ENCODE assay signal across 21 mouse cellular contexts in the genomic region with DNA sequence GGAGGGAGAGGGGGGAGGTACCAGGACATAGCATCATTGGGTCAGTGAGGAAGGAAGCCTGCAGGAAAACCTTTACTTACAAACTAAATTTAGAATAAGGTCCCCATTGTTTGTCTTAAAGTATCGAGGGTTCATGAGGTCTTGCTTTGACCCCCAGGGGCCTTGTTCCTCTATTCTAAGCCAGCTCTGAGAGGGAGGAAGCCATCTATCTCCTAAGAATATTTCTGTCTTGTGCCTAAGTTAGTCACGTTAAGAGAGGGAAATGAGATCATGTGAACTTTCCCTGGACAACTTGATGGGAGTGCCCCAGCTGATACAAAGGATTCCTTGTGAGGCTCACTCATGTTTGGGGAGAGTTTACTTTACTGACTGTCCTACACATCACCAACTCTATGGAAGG.
DNase-seq lines count a peak whose midpoint lies in the region; ATAC-seq and TF ChIP-seq lines count a peak whose summit lies in the region.
"Had no signal": no experiment of that assay in that cellular context is flagged by ENCODE, and none has a peak within 500 bp of the region (broad histone marks: within the 10 kb centered on the region; RNA-seq: fewer than 3 reads in every experiment).

No protein-coding gene starts in this region.

- H3K9me3 ChIP-seq in heart, embryonic 11.5 days (replicated peaks; ENCODE audit: control insufficient read depth, low read length): no peaks in the 10 kb centered on the region
- H3K9me3 ChIP-seq in lung, embryonic 14.5 days (ENCODE audit: low read depth, low read length): no peaks in the 10 kb centered on the region
- no peaks in the 10 kb centered on the region for H3K9me3 ChIP-seq in heart, embryonic 16.5 days (replicated peaks; ENCODE audit: control insufficient read depth, low read length)
- no peaks in the 10 kb centered on the region for H3K9me3 ChIP-seq in forebrain, embryonic 15.5 days
- H3K9me3 ChIP-seq: embryonic facial prominence, embryonic 15.5 days; forebrain, embryonic 13.5 days; G1E; limb, embryonic 10.5 days; neural tube, embryonic 12.5 days; stomach, embryonic 15.5 days had no signal

- WGBS in heart, embryonic 11.5 days (ENCODE audit: insufficient replicate concordance): 19% methylated on average over 2 of the region's 2 CpGs
- WGBS in lung, embryonic 14.5 days: 13% methylated on average over 2 of the region's 2 CpGs
- 36% methylated on average over 2 of the region's 2 CpGs for WGBS in lung, adult 2 months
- WGBS in heart, embryonic 16.5 days: 28% methylated on average over 2 of the region's 2 CpGs
- 67% methylated on average over 2 of the region's 2 CpGs for WGBS in forebrain, embryonic 15.5 days

- H3K27ac ChIP-seq in heart, embryonic 11.5 days (ENCODE audit: low read depth, low read length): no peak overlapping the region
- no peak overlapping the region for H3K27ac ChIP-seq in lung, embryonic 14.5 days (ENCODE audit: low read depth)
- peak overlapping the region; percentile 62 for H3K27ac ChIP-seq in heart, embryonic 16.5 days (ENCODE audit: low read length)
- H3K27ac ChIP-seq in forebrain, embryonic 15.5 days (replicated peaks): no peak overlapping the region
- H3K27ac ChIP-seq: embryonic facial prominence, embryonic 15.5 days; forebrain, embryonic 13.5 days; hindbrain, embryonic 14.5 days; limb, embryonic 10.5 days; neural tube, embryonic 12.5 days; stomach, embryonic 15.5 days had no signal

- H3K36me3 ChIP-seq in heart, embryonic 11.5 days (ENCODE audit: control insufficient read depth, insufficient read depth, low read length): no peaks in the 10 kb centered on the region
- no peaks in the 10 kb centered on the region for H3K36me3 ChIP-seq in lung, embryonic 14.5 days (ENCODE audit: insufficient read depth)
- no peaks in the 10 kb centered on the region for H3K36me3 ChIP-seq in heart, embryonic 16.5 days (ENCODE audit: control insufficient read depth, insufficient read depth)
- H3K36me3 ChIP-seq in forebrain, embryonic 15.5 days: no peaks in the 10 kb centered on the region
- H3K36me3 ChIP-seq: embryonic facial prominence, embryonic 15.5 days; G1E; limb, embryonic 10.5 days; neural tube, embryonic 12.5 days; stomach, embryonic 15.5 days had no signal

- TF ChIP-seq POLR2A in lung, adult 2 months (IDR thresholded peaks at IDR 0.05; ENCODE audit: borderline replicate concordance, extremely low read depth, low read depth, low read length): no peak

- no peak overlapping the region for H3K4me3 ChIP-seq in heart, embryonic 11.5 days (ENCODE audit: low read depth, low read length)
- no peak overlapping the region for H3K4me3 ChIP-seq in lung, embryonic 14.5 days (ENCODE audit: low read depth, low read length)
- H3K4me3 ChIP-seq in lung, adult 2 months (replicated peaks; ENCODE audit: extremely low read depth, low read depth, low read length): no peak overlapping the region
- H3K4me3 ChIP-seq in heart, embryonic 16.5 days (ENCODE audit: low read length): no peak overlapping the region
- H3K4me3 ChIP-seq in forebrain, embryonic 15.5 days: no peak overlapping the region
- H3K4me3 ChIP-seq: embryonic facial prominence, embryonic 15.5 days; forebrain, embryonic 13.5 days; limb, embryonic 10.5 days; neural tube, embryonic 12.5 days; stomach, embryonic 15.5 days had no signal

- TF ChIP-seq CTCF in lung, embryonic 14.5 days (IDR thresholded peaks at IDR 0.05; ENCODE audit: low read depth): no peak
- no peak for TF ChIP-seq CTCF in lung, adult 2 months (IDR thresholded peaks at IDR 0.05; ENCODE audit: insufficient read depth, low read length)

- no peak overlapping the region for H3K4me2 ChIP-seq in heart, embryonic 11.5 days
- H3K4me2 ChIP-seq in lung, embryonic 14.5 days: no peak overlapping the region
- H3K4me2 ChIP-seq in heart, embryonic 16.5 days (ENCODE audit: low read depth, low read length): no peak overlapping the region
- H3K4me2 ChIP-seq in forebrain, embryonic 15.5 days (replicated peaks): no peak overlapping the region
- H3K4me2 ChIP-seq: embryonic facial prominence, embryonic 15.5 days; forebrain, embryonic 13.5 days; hindbrain, embryonic 14.5 days; neural tube, embryonic 12.5 days; stomach, embryonic 15.5 days had no signal

- DNase-seq in heart, adult 11 months: peak; percentile 98
- DNase-seq in lung, embryonic 14.5 days: peak; percentile 54
- DNase-seq in lung, adult 2 months: no peak
- DNase-seq in kidney, postnatal 36 days: peak; percentile 45 to 79
- no peak for DNase-seq in frontal cortex, postnatal 25 days (ENCODE audit: low spot score in 2 of 2)
- DNase-seq: cerebellum, adult 11 months; cerebellum, postnatal 36 days; gastrocnemius, postnatal 25 days; layer of hippocampus, postnatal 36 days; midbrain, embryonic 14.5 days; thymus, postnatal 36 days had no signal

- no peak for ATAC-seq in heart, embryonic 11.5 days (replicated peaks; ENCODE audit: insufficient number of reproducible peaks, low FRiP score, low TSS enrichment)
- 0 out of 2 replicates have a peak, but pooled peaks have one; percentile 24 for ATAC-seq in lung, embryonic 14.5 days (ENCODE audit: insufficient read depth)
- peak; percentile 81 for ATAC-seq in heart, embryonic 16.5 days (replicated peaks; ENCODE audit: extremely low read depth, insufficient read depth, low FRiP score)
- ATAC-seq in forebrain, embryonic 15.5 days (replicated peaks): no peak
- ATAC-seq: forebrain, embryonic 13.5 days had no signal

- no peak overlapping the region for H3K9ac ChIP-seq in heart, embryonic 11.5 days (ENCODE audit: low read depth, low read length)
- no peak overlapping the region for H3K9ac ChIP-seq in lung, embryonic 14.5 days
- H3K9ac ChIP-seq in heart, embryonic 16.5 days (ENCODE audit: low read length): no peak overlapping the region
- H3K9ac ChIP-seq in forebrain, embryonic 15.5 days (replicated peaks): no peak overlapping the region
- H3K9ac ChIP-seq: embryonic facial prominence, embryonic 15.5 days; forebrain, embryonic 13.5 days; hindbrain, embryonic 14.5 days; neural tube, embryonic 12.5 days; stomach, embryonic 15.5 days had no signal

- H3K4me1 ChIP-seq in heart, embryonic 11.5 days (ENCODE audit: control insufficient read depth, insufficient read depth, low read length): peaks cover 6% of the 10 kb centered on the region; the same call in 1 of the 2 replicates
- 0 out of 2 replicates have a peak, but pooled peaks cover 8% of the 10 kb centered on the region for H3K4me1 ChIP-seq in lung, embryonic 14.5 days (ENCODE audit: insufficient read depth)
- H3K4me1 ChIP-seq in lung, adult 2 months (ENCODE audit: control insufficient read depth, insufficient read depth, low read length): peaks cover 4% of the 10 kb centered on the region; the same call in 1 of the 2 replicates
- peaks cover 12% of the 10 kb centered on the region; the same call in 1 of the 2 replicates for H3K4me1 ChIP-seq in heart, embryonic 16.5 days (ENCODE audit: control insufficient read depth, insufficient read depth, low read length)
- H3K4me1 ChIP-seq in forebrain, embryonic 15.5 days: peaks cover 27% of the 10 kb centered on the region

- no peaks in the 10 kb centered on the region for H3K27me3 ChIP-seq in heart, embryonic 11.5 days (ENCODE audit: control insufficient read depth, insufficient read depth, low read length)
- no peaks in the 10 kb centered on the region for H3K27me3 ChIP-seq in lung, embryonic 14.5 days (ENCODE audit: insufficient read depth, low read length)
- H3K27me3 ChIP-seq in heart, embryonic 16.5 days (ENCODE audit: control insufficient read depth, insufficient read depth, low read length): no peaks in the 10 kb centered on the region
- H3K27me3 ChIP-seq in forebrain, embryonic 15.5 days: no peaks in the 10 kb centered on the region
- H3K27me3 ChIP-seq: embryonic facial prominence, embryonic 15.5 days; forebrain, embryonic 13.5 days; stomach, embryonic 15.5 days had no signal

Comparison
In these comparisons a context has a peak if more than half of its experiments do, and no peak if none do; other contexts are left out.
1. DNase-seq: peak in heart, adult 11 months (single experiment), lung, embryonic 14.5 days (single experiment) and kidney, postnatal 36 days (2 of 2); none in lung, adult 2 months (single experiment) and frontal cortex, postnatal 25 days (0 of 2).
2. ATAC-seq: peak in lung, embryonic 14.5 days (single experiment) and heart, embryonic 16.5 days (single experiment); none in heart, embryonic 11.5 days (single experiment) and forebrain, embryonic 15.5 days (single experiment).